Mouse (Mus musculus) layer of hippocampus, postnatal 14 days (tissue): ENCODE measurements at regions not wholly inside any gene's neighbourhood (a gene's known extent, or its start where the extent isn't known, plus 50 kb on each side); places are given as distances from the start of the nearest gene placed in this dataset.
A peak's percentile ranks its signal among the peaks of the same experiment; 100 is the strongest.

ENCODE experiments used
- DNase-seq, 2 experiments: peaks; one replicate each; pipeline ENCODE4 v3.0.0; 2021 to 2022; ENCODE audit warnings: low spot score in 2 of 2, mixed read lengths in 1 of 2

GRCm38 (mm10) chr15:67471283-67471682 lies 970.6 kb upstream of the Lrrc6 start:
- DNase-seq = no peak

GRCm38 (mm10) chr15:67470036-67470435 lies 969.3 kb upstream of the Lrrc6 start:
- no peak for DNase-seq

GRCm38 (mm10) chr15:67467404-67468345 lies 967.0 kb upstream of the Lrrc6 start:
- DNase-seq = no peak

GRCm38 (mm10) chr15:67462863-67463262 lies 962.2 kb upstream of the Lrrc6 start:
- DNase-seq = no peak

- no peak for DNase-seq
Measured at GRCm38 (mm10) chr15:67460384-67460783, 959.7 kb upstream of the Lrrc6 start.

GRCm38 (mm10) chr15:67434284-67434683 lies 933.6 kb upstream of the Lrrc6 start:
- DNase-seq = peak; percentile 9 to 37

GRCm38 (mm10) chr15:67423922-67424321 lies 923.2 kb upstream of the Lrrc6 start:
- no peak for DNase-seq

- DNase-seq = no peak
Measured at GRCm38 (mm10) chr15:67422277-67422953, 921.7 kb upstream of the Lrrc6 start.

GRCm38 (mm10) chr15:67420776-67421175 lies 920.1 kb upstream of the Lrrc6 start:
- no peak for DNase-seq

GRCm38 (mm10) chr15:67419733-67420132 lies 919.0 kb upstream of the Lrrc6 start:
- DNase-seq = no peak

- no peak for DNase-seq
Measured at GRCm38 (mm10) chr15:67417742-67418163, 917.0 kb upstream of the Lrrc6 start.

- DNase-seq = no peak
Measured at GRCm38 (mm10) chr15:67415840-67416239, 915.1 kb upstream of the Lrrc6 start.

GRCm38 (mm10) chr15:67414371-67414930 lies 913.7 kb upstream of the Lrrc6 start:
- DNase-seq = no peak

GRCm38 (mm10) chr15:67413581-67413980 lies 912.9 kb upstream of the Lrrc6 start:
- no peak for DNase-seq

GRCm38 (mm10) chr15:67412394-67412793 lies 911.7 kb upstream of the Lrrc6 start:
- no peak for DNase-seq

- no peak for DNase-seq
Measured at GRCm38 (mm10) chr15:67411657-67412056, 910.9 kb upstream of the Lrrc6 start.

- DNase-seq = no peak
Measured at GRCm38 (mm10) chr15:67410012-67410411, 909.3 kb upstream of the Lrrc6 start.

- no peak for DNase-seq
Measured at GRCm38 (mm10) chr15:67408871-67409559, 908.3 kb upstream of the Lrrc6 start.

GRCm38 (mm10) chr15:67407244-67407643 lies 906.5 kb upstream of the Lrrc6 start:
- no peak for DNase-seq

GRCm38 (mm10) chr15:67405523-67405922 lies 904.8 kb upstream of the Lrrc6 start:
- no peak for DNase-seq

GRCm38 (mm10) chr15:67405011-67405410 lies 904.3 kb upstream of the Lrrc6 start:
- DNase-seq = no peak
